Mouse (Mus musculus) ovary, adult 18-20 months (tissue): Measurements from ENCODE around the gene Dclre1a.

Experiments
- DNase-seq: peaks from one replicate; pipeline ENCODE4 v3.0.0; 2022; ENCODE audit warnings: low spot score, mixed read lengths

Gene Dclre1a

GRCm38 (mm10) chr19:56547456-56548229 is at the start of gene Dclre1a:
Dclre1a (minus strand) TSS chr19:56548222.
- peak; percentile 53 for DNase-seq

DNA sequence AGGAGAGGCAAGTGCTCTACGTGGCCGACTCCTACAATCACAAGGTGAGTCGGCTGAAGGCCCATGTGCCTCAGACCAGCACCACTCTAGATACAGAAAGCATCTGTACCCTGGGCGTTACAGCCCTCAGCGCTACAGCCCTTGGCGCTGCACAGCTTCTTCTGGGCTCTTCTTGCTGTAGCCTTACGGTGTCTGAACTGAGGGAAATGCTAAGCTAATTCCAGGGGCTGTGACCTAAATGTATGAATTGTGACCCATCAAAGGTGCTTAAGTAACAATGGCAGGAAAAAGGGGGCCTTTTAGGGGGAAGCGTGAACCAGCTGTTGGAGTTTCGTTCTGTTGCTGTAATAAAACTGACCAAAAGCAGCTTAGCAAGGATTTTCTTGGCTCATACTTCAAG is 44.5 kb upstream of the Dclre1a start:
- DNase-seq, result no peak

- no peak for DNase-seq
Observed at GRCm38 (mm10) chr19:56590250-56590649, 42.2 kb upstream of the Dclre1a start.

DNA sequence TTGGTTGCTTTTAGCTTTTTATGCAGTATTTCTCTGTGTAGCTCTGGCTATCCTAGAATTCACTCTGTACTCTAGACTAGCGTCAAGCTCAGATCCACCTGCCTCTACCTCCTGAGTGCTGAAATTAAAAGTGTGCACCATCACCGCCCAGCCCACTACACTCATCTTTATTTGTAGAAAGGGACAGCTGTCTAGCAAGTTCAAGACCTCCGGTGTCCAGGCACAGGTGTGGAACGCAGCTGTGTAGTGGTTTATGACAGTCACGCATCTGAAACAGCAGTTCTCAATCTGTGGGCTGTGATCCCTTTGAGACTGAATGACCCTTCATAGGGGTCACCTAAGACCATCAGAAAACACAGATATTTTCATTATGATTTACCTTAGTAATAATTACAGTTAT is 41.4 kb upstream of the Dclre1a start:
- no peak for DNase-seq

- DNase-seq, result no peak
Observed at GRCm38 (mm10) chr19:56589008-56589407, 41.0 kb upstream of the Dclre1a start.

GRCm38 (mm10) chr19:56588205-56588626 is 40.2 kb upstream of the Dclre1a start:
- peak; percentile 23 for DNase-seq

- DNase-seq, result no peak
Observed at GRCm38 (mm10) chr19:56586320-56586719, 38.3 kb upstream of the Dclre1a start.

GRCm38 (mm10) chr19:56584288-56584687 is 36.3 kb upstream of the Dclre1a start:
- DNase-seq, result no peak

DNA sequence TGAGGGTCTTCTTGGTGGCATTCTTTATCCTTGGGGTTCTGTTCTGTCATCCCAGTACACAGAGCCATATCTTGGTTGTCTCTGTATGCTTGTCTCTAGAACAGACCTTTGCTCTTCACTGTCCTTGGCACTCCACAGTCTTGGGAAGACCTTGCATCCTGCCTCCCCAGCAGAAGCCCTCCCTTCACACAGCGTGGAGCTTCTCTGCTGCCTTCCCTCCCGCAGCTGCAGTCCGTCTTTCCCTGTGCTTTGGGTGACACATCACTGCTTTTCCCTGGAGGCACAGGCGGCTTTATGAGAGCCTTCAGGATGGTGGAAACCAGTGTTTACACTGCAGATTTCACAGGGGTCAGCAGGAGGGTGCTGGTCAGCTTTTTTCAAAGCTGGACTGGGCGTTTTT is 35.8 kb upstream of the Dclre1a start:
- DNase-seq, result no peak

- no peak for DNase-seq
Observed at GRCm38 (mm10) chr19:56581981-56582380, 34.0 kb upstream of the Dclre1a start.

- no peak for DNase-seq
Observed at GRCm38 (mm10) chr19:56577801-56578200, 29.8 kb upstream of the Dclre1a start.

DNA sequence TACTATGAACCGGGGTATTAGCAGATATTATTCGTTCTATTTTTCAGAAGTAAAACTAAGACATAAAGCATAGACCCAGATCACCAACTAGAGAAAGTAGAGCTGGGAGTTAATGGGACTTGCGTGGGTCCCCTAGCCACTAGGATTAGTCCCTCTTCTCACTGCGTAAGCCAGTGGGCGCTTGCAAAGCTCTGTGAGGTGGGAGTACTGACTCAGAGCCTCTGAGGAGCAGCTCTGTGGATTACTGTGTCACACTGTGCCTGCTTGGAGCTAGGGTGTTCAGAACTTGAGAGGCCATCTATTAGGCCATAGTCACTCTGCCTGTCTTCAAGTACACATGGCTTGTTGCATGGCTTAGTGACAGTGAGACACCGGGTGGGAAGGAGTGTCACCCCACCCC is 25.2 kb upstream of the Dclre1a start:
- DNase-seq, result no peak

DNA sequence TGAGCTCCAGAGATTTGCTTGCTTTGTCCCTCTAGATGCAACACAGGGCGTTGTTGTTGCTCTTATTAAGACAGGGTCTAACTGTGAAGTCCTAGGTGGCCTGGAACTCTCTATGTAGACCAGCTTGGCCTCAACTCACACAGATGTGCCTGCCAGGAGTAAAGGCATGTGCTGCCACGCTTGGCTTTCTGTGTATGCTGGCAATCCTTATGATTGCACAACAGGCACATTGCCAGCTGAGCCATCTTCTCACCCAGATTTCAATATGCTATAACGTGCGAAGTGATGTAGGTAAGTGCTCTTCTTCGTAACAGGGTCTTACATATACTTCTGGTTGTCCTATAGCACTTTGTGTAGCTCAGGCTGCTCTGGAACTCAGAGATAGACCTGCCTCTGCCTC is 23.9 kb upstream of the Dclre1a start:
- no peak for DNase-seq

DNA sequence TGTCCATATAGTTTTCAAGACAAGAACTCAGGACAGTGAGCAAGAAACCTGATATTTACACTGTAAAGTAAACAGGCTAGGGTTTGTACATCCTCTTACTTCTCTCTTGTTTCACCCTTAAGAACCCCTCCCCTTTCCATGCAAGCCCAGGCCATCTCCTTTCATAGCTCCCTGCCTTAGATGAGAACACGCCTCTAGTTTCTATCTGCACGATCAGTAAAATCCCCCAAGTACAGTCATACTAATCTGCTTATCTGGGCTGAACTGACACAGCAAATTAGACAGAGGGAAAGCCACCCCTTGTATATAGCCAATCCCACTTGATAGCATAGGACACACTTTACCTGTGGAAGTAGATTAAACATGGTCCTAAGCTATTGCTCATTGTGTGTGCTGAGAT is 23.2 kb upstream of the Dclre1a start:
- DNase-seq, result no peak

DNA sequence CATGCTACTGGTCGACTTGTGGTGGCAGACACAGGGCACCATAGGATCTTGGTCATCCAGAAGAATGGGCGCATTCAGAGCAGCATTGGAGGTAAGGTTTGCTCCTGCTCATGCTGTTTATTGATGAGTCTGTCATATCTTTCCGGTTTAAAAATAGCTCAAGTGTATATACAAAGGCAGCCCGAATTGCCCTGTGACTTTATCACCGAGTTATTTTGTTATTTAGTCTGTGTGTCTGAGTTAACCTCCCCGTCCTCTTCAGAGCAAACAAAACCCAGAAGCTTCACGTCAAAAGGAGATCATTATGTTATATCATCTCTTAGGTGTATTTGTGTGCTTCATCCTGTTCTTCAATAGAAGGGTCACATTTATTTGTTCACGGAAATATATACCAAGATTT is 22.8 kb upstream of the Dclre1a start:
- DNase-seq, result no peak

- no peak for DNase-seq
Observed at GRCm38 (mm10) chr19:56566940-56567339, 18.9 kb upstream of the Dclre1a start.

- no peak for DNase-seq
Observed at GRCm38 (mm10) chr19:56566041-56566440, 18.0 kb upstream of the Dclre1a start.

GRCm38 (mm10) chr19:56565358-56565757 is 17.3 kb upstream of the Dclre1a start:
- DNase-seq, result no peak

- no peak for DNase-seq
Observed at GRCm38 (mm10) chr19:56563469-56563868, 15.4 kb upstream of the Dclre1a start.

GRCm38 (mm10) chr19:56562433-56563138 is 14.6 kb upstream of the Dclre1a start:
- DNase-seq, result no peak

- DNase-seq, result no peak
Observed at GRCm38 (mm10) chr19:56555972-56556371, 8.0 kb upstream of the Dclre1a start.

DNA sequence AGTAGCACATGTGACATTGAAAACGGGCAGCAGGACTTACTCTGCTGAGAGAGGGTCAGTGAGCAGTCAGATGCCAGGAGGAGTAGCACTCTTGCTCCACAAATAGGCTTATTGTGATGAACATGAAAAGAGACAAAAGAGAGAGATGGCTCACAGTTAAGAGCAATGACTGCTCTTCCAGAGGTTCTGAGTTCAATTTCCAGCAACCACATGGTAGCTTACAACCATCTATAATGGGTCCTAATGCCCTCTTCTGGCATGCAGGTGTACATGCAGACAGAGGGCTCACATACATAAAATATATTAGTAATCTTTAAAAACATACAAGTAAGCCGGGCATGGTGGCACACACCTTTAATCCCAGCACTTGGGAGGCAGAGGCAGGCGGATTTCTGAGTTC is 5.2 kb upstream of the Dclre1a start:
- no peak for DNase-seq

DNA sequence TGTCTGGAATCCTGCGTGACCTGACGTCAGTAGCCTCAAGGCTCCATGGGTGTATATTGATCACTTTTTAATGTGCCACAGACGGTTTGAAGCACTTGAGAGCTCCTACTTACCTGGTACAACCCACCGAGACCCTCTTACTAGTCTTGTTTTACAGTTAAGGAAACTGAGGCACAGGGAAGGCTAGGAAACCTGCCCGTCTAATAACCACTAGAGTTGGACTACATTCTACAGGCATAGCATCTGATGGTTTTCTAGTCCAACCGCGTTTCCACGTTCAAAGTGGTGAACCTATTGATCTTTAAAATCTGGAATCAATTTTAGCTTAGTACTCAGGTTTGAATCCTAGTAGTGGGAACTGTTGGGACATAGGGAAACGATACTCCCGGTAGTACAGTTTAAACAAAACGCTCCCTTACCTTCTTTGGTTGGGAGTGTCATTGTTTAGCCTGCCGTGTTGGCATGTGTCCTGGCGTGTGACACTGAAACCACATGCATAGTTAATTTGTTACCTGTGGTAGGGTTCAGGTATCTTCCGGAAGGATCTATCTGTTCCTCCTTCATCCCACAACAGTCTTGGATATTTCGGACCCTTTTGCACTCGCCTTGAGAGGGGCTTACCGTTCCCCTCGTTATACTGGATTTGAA is 1.1 kb upstream of the Dclre1a start:
- DNase-seq, result no peak
